Mouse (Mus musculus) left cerebral cortex, postnatal 36 days (tissue): ENCODE measurements around the gene Pla2g4a. TPM values are rescaled to one million over a fixed set of nuclear protein-coding genes. Genes with fewer than 3 reads are reported as not detected.

Experiments used
- DNase-seq, 2 experiments: peaks; one replicate each; pipeline ENCODE4 v3.0.0; 2021 to 2022; ENCODE audit warnings: low spot score in 2 of 2, mixed read lengths in 1 of 2
- intact Hi-C: fragments of 180-260 bp; cut with DNase I; formaldehyde crosslinking; loops from one replicate; pipeline ENCODE4 v1.15.1; 2025
- total RNA-seq, 2 experiments: library from RNA; stranded (reverse); gene quantifications; 2 replicates each; pipeline ENCODE4 v1.2.3; 2021

Gene Pla2g4a
- total RNA-seq, result 1 to 10 TPM; 1.6 to 1.8 TPM

DNA sequence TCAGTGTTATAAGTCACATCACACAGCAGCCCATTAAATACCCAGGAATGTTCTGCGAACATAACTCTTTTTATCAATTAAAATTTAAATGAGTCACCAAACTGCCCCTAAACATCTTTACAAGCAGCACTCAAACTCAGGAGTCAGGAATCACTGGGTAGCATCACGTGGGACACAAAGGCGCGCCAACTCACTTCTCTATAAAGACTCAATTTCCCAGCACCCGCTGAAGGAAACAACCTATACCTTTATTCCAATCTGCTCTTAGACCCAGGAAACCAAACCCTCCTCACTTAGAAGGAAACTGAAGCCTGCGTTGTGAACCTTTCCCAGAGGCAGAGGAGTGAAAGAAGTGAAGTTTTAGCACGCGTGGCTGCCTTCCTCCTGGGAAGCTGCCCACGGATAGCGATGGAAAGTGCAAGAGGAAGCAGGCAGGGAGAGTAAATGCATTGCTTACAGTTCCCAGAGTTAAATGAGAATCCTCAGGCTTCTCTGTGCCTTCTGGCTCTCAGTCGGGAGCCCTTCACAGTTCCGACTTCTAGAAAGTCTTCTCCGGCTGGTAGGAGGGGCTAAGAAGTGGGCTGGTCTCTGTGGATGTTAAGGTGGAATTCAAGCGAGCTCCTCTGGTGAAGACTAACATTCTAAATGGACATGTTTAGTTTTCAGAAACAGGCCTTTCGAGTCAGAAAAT, at the start of gene Pla2g4a:
TSS of gene Pla2g4a (minus strand) at position 557 of the 691 bp plus-strand sequence.
- intact Hi-C loops, result no loop called here
- peak; percentile 23 to 26 for DNase-seq

DNA sequence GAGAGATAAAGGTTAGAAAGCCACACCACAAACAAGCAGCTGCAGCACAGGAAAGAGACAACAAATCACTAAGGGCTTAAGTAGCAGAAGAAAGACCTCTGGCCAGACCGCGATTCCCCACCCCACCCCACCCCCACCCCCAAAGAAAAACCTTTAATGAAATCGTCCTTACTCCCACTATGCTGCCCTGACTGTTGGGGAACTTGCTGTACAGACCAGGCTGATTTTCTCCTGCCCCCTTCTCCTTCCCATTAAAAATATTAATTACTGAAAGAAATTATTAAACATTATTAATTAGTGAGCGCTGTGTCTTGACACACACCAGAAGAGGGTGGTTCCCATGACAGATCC, 49.5 kb upstream of the Pla2g4a start:
- intact Hi-C loops, result no loop called here

GRCm38 (mm10) chr1:150009968-150010628, 49.0 kb upstream of the Pla2g4a start:
- no peak for DNase-seq
- intact Hi-C loops, result no loop called here

More for the DNA sequence above, 49.5 kb upstream of the Pla2g4a start:
- DNase-seq, result no peak

DNA sequence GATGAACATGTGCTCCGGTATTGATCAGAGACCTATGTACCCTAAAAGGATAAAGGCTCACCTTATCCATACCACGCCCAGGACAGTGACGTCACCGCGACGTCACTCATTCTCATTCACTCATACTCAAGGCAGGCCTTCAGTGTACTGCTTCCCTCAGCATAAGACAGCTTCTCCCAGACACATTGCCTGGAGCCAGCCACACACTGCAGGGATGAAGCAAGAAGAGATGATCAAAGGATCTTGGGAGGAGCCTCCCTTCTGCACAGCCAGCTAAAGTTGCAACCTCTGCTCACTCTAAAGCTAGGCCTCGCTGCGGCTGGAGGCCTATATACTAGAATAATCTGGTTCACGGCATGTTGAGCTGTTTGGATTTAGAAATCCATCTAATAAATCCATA, 48.0 kb upstream of the Pla2g4a start:
- DNase-seq, result no peak
- intact Hi-C loops, result no loop called here

DNA sequence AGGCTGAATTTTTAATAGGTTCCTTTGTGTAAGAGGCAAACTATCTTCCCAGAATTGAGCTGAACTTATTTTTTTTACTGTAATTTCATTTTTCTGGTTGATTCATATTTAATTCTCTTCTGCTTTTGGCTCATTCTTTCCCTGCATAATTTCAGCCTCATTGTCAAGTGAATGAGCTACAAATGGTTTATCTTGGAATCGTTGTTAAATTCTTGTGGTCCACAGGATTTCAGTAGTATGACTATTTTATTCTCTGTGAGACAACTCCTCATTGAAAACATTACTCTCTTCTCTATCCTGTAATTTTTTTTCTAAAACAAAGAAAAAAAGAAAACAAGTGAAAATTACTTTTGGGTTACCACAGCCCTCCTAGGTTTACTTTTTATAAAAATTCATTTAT, 14.5 kb upstream of the Pla2g4a start:
- no peak for DNase-seq

GRCm38 (mm10) chr1:149965826-149966225, 4.7 kb upstream of the Pla2g4a start:
- no peak for DNase-seq

More for the DNA sequence above, 14.5 kb upstream of the Pla2g4a start:
- intact Hi-C loops, result no loop called here

DNA sequence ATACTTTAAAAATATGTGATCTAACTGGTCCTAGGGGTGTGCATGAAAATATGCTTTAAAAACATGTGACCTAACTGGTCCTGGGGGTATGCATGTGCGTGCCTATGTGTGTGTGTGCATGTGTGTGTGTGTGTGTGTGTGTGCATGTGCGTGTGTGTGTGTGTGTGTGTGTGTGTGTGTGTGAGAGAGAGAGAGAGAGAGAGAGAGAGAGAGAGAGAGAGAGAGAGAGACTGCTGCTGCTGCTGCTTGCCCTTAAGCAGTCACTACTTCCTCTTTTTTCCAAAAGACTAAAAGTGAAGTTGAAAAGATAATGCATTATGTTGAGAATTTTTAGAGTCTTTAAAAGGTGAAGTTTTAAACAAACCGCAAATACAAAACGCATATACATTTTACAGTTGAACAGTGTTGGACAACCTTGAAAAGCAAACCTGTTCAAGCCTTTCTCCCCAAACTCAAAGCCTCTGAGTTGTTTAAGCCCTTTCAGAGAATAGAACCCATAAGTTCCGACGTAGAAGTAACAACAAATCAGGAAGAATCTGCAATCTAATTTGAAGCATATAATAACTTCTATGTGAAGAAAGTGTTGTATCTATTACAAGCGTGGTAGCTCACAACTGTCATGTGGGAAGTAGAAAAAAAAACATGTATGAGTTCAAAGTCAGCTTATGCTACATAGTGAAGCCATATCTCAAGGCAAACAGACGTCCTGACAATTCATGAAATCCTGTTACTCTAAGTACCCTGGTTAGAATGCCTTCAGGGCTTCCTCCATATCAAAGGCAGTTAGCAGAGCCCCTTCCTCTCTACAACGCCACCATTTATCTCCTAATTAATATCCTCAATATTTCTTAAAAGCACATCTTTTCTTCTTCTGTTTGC, 574 bp upstream of the Pla2g4a start:
- intact Hi-C loops, result no loop called here
- DNase-seq, result no peak

More at GRCm38 (mm10) chr1:149965826-149966225, 4.7 kb upstream of the Pla2g4a start:
- intact Hi-C loops, result no loop called here

DNA sequence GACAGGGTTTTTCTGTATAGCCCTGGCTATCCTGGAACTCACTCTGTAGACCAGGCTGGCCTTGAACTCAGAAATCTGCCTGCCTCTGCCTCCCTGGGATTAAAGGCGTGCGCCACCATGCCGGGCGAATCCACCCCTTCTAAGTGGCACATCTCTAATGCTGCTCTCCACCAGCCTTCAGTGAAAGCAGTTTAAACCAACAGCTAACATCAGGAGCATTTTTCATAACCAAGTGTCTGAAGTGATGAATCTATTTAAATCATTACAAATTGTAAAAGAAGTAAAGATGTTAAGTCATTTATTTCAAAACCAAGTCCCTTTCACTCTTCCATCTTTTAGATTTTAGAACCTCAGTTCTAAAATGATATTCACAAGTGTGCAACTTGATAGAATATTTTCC, 839 bp downstream of the Pla2g4a start:
- DNase-seq, result no peak
- intact Hi-C loops, result no loop called here

DNA sequence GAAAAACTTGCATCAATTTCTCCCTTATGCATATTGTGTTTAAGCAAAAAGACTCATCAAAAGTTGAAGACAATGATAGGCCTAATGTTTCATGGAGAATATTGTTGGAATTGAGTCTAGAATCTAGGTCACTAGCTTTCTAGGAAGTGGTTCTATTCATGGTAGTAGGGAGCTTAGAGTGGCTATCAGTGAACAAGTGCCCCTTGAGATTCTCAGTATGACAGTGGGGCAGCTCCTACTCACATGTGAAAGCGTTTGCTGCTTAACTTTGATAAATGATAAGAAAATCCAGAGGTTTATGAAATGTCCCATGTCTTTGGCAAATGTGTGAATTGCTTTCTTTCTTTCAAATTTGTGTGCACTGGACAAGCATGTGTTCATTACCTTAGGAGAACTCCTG, 2.0 kb downstream of the Pla2g4a start:
- intact Hi-C loops, result no loop called here
- DNase-seq, result no peak

GRCm38 (mm10) chr1:149955482-149955881, 5.6 kb downstream of the Pla2g4a start:
- no peak for DNase-seq
- intact Hi-C loops, result no loop called here

GRCm38 (mm10) chr1:149954026-149954425, 7.1 kb downstream of the Pla2g4a start:
- intact Hi-C loops, result no loop called here
- no peak for DNase-seq

DNA sequence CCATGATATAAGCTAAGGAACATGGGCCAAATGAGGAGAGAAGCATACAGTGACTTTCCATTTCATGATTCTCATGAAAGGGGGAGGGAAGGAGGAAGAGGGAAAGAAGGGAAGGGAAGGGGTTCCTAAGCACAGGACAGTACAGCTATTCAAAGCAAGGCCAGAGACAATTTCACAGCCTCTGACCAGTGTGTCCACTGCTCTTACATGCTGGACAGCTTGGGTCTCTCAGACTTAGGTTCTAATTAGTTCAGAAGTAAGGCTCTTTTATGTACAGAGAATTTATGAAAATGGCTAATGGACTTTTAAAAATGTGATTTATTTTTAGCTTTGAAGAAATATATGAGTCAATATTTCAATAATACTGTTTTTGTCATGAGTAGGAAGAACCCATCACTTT, 9.0 kb downstream of the Pla2g4a start:
- DNase-seq, result no peak
- intact Hi-C loops, result no loop called here

GRCm38 (mm10) chr1:149950656-149951055, 10.4 kb downstream of the Pla2g4a start:
- DNase-seq, result no peak
- intact Hi-C loops, result no loop called here

- intact Hi-C loops, result no loop called here
- DNase-seq, result no peak
These were observed 10.8 kb downstream of the Pla2g4a start for GRCm38 (mm10) chr1:149950254-149950653.

DNA sequence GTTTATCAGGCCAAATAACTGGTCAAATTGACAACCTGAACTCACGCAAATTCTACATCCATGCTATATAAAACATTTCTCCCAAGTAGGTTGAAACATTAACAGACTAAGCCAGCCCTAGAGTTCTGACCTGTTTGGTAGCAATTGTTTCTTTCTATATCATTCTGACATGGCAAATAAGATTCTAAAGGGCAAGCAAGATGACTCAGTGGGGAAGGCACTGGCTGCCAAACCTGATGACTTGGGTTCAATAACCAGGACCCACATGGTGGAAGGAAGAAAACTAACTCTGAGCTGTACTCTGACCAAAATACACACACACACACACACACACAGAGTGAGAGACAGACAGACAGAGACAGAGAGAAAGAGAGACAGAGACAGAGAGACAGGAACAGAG, 11.8 kb downstream of the Pla2g4a start:
- DNase-seq, result no peak
- intact Hi-C loops, result no loop called here

DNA sequence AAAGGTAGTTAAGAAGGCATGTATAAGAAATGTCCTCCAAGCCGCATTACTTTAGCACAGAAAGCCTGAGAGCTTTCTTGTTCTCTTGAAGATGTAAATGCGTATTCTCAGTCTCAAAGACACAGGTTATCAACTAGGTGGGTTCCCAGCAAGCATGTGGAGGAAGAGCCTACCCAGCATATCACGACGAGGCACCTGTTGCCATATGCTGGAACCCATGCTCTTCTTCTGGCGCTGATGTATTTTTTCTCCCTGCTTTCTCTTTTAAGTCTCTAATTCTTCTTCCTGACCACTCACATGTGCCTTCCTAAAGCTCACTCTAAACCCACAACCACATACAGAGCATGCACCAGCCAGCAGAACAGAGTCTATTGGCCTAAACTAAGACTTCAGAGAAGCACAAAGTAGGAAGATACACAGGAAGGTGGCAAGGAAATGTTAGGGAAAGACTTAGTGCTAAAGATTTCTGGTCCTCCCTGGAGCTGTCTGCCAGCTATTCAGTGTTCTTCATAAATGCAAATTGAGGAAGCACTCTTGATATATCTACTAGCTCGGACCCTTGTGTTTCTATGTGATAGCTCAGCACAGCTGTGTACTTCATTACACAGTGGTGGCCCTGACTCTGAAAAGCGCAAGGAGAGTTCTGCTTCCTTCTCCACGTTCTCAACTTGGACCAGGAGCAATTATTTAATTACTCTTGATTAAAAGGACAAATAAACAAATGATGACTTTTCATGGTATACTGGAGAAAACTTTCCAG, 12.8 kb downstream of the Pla2g4a start:
- intact Hi-C loops, result no loop called here

DNA sequence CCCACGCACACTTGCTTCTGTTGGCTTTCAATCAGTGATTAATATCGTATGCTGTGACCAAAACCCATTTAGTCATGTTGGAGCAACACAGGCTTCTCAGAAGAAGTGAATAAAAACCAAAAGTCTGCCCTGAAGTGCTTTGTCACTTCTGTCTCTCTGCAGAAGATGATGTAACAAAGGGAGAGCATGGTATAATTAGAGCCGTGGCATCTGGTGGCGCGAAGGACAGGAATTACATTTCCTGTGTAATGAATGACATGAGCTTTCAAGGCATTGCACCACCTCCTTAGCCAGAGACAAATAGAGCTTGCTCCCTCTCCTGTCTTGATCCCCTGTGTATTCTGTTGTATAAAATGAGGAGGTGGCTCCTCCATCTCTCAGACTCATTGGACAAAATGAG, 14.1 kb downstream of the Pla2g4a start:
- DNase-seq, result peak in 1 of 2 experiments; percentile 6
- intact Hi-C loops, result no loop called here

More for the DNA sequence above, 12.8 kb downstream of the Pla2g4a start:
- no peak for DNase-seq

DNA sequence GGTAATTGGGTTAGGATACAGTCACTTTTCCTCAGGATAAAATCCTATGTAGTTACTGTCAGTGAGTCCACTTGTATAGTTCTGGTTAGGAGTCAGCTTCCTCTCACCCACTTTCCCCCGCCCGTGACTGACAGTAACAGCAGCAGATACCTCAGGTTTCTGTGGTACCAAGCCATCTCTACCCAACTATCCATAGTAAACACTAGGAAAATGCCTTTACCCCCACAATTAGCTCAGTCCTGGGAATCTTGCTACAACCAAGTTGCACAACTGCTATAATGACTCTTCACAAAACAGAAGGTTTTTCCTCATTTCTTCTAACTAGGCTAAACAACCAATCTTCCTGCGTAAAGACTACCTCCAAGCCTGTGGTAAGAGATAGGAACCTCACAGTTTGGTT, 14.7 kb downstream of the Pla2g4a start:
- intact Hi-C loops, result no loop called here
- DNase-seq, result no peak

DNA sequence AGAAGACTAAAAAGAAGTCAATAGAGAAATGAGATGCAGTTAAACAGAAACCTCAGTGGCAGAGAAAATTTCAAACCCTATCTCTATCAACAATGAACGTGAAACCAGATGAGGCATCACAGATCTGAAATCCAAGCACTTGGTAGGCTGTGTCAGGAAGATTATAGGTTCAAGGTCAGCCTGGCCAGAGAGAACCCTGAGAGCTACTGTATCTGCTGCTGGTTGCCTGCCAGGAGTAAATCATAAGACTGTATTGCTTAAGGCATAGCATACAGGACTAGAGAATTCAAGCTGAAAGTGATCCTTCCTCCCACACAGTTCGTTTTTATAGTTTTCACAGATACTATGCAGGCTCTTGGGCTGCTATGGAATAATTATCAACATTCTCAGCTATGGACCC, 17.5 kb downstream of the Pla2g4a start:
- DNase-seq, result no peak
- intact Hi-C loops, result no loop called here

- DNase-seq, result no peak
- intact Hi-C loops, result no loop called here
These were observed 20.8 kb downstream of the Pla2g4a start for GRCm38 (mm10) chr1:149940301-149940700.
